Mouse (Mus musculus) myocyte (in vitro differentiated cells): ENCODE data around the gene Mrpl58. TPM values are rescaled to one million over a fixed set of nuclear protein-coding genes. Genes with fewer than 3 reads are reported as not detected.

Experiments
- H3K27me3 ChIP-seq: one replicate; pipeline ENCODE4 v1.6.1; 2011; ENCODE audit not compliant: control insufficient read depth, insufficient read depth, insufficient read length
- H3K36me3 ChIP-seq: one replicate; pipeline ENCODE4 v1.6.1; 2011; ENCODE audit not compliant: control insufficient read depth, insufficient read depth
- H3K4me2 ChIP-seq: one replicate; pipeline ENCODE4 v1.6.1; 2011; ENCODE audit warnings: low read depth, control low read depth
- H3K4me3 ChIP-seq: one replicate; pipeline ENCODE4 v1.5.1; 2011; ENCODE audit warnings: mild to moderate bottlenecking, control low read depth, moderate library complexity
- H3K79me2 ChIP-seq: one replicate; pipeline ENCODE4 v1.6.1; 2011; ENCODE audit not compliant: control insufficient read depth, insufficient read depth
- H3ac ChIP-seq: one replicate; pipeline ENCODE4 v1.6.1; 2011; ENCODE audit not compliant: control insufficient read depth, insufficient read length
- CEBPB ChIP-seq: IDR thresholded peaks from 2 replicates; pipeline ENCODE4 v1.6.1; 2011; ENCODE audit warnings: mild to moderate bottlenecking, moderate library complexity; ENCODE audit not compliant: poor library complexity, insufficient read depth, severe bottlenecking
- E2F4 ChIP-seq: IDR thresholded peaks from one replicate; pipeline ENCODE4 v1.6.1; 2011; ENCODE audit warnings: mild to moderate bottlenecking, control low read depth, moderate library complexity; ENCODE audit not compliant: insufficient read depth
- MAX ChIP-seq: IDR thresholded peaks from one replicate; pipeline ENCODE4 v1.6.1; 2011; ENCODE audit warnings: low read depth, mild to moderate bottlenecking, control low read depth
- MYOD1 ChIP-seq, 3 experiments: IDR thresholded peaks; one replicate each; pipeline ENCODE4 v1.6.1; 2011; ENCODE audit warnings: control low read depth in 2 of 3, low read depth in 2 of 3, mild to moderate bottlenecking in 2 of 3, moderate library complexity in 1 of 3; ENCODE audit not compliant: insufficient read length in 2 of 3, control insufficient read depth in 1 of 3
- MYOG ChIP-seq, 3 experiments: IDR thresholded peaks; one replicate each; pipeline ENCODE4 v1.6.1; 2011; ENCODE audit warnings: control low read depth in 2 of 3, low read depth in 2 of 3, mild to moderate bottlenecking in 2 of 3; ENCODE audit not compliant: insufficient read length in 2 of 3, control insufficient read depth in 1 of 3, insufficient read depth in 1 of 3
- POLR2A ChIP-seq: IDR thresholded peaks from one replicate; pipeline ENCODE4 v1.6.1; 2011; ENCODE audit warnings: low read depth, mild to moderate bottlenecking, control low read depth, moderate library complexity; ENCODE audit not compliant: insufficient read length
- POLR2AphosphoS2 ChIP-seq: IDR thresholded peaks from one replicate; pipeline ENCODE4 v1.6.1; 2011; ENCODE audit warnings: low read depth, control low read depth; ENCODE audit not compliant: insufficient read length
- REST ChIP-seq: IDR thresholded peaks from one replicate; pipeline ENCODE4 v1.6.1; 2011; ENCODE audit warnings: mild to moderate bottlenecking, control low read depth, moderate library complexity; ENCODE audit not compliant: insufficient read depth, insufficient read length
- SRF ChIP-seq: IDR thresholded peaks from one replicate; pipeline ENCODE4 v1.6.1; 2011; ENCODE audit warnings: low read depth; ENCODE audit not compliant: control insufficient read depth, insufficient read length
- TCF12 ChIP-seq: IDR thresholded peaks from one replicate; pipeline ENCODE4 v1.6.1; 2011; ENCODE audit warnings: mild to moderate bottlenecking, control low read depth; ENCODE audit not compliant: poor library complexity, insufficient read depth, severe bottlenecking
- TCF3 ChIP-seq: IDR thresholded peaks from one replicate; pipeline ENCODE4 v1.6.1; 2011; ENCODE audit warnings: low read depth, control low read depth; ENCODE audit not compliant: insufficient read length
- USF1 ChIP-seq: IDR thresholded peaks from one replicate; pipeline ENCODE4 v1.6.1; 2011; ENCODE audit warnings: low read depth, mild to moderate bottlenecking, control low read depth, moderate library complexity
- polyA plus RNA-seq: library from polyadenylated mRNA; unstranded; fragments of >200 nt; fragmentation: generic; extraction: Trizol; gene quantifications from one replicate; pipeline ENCODE4 v1.2.1, GENCODE M21; 2012; ENCODE audit warnings: missing spikeins

The Mrpl58 gene
- polyA plus RNA-seq, 1 experiment, result 201 TPM

DNA sequence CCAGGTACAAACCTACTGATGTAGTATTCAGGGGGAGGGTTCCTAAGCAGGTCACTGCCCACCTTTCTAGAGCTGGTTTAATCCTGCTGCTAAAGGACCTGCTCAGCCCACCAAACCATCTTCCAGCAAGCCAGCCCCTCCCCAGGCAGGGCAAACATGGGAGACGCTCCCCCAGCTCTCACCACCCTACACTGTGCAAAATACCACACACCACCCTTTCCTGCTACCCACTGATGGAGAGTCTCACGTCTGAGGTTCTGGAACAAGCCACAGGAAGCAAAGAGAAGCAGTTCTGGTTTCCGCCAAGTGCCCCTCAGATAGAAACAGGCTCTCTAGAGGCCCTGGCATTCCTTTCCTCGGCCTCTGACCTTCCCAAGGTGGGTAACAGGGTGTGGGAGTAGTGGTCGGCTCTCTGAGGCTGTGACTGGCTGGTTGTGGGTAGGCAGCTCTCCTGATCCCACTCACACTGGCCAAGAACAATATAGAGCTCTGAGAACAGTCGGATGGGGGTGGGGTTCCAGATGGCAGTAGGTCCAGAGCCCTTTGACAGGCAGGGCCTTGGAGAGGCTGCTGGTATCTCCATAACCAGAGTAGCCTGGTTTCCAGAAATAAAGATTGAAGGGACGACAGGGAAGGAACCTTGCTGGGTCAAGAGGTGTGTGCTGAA is 37.4 kb upstream of the Mrpl58 start:
- peak overlapping the region; percentile 79 for H3K4me3 ChIP-seq

DNA sequence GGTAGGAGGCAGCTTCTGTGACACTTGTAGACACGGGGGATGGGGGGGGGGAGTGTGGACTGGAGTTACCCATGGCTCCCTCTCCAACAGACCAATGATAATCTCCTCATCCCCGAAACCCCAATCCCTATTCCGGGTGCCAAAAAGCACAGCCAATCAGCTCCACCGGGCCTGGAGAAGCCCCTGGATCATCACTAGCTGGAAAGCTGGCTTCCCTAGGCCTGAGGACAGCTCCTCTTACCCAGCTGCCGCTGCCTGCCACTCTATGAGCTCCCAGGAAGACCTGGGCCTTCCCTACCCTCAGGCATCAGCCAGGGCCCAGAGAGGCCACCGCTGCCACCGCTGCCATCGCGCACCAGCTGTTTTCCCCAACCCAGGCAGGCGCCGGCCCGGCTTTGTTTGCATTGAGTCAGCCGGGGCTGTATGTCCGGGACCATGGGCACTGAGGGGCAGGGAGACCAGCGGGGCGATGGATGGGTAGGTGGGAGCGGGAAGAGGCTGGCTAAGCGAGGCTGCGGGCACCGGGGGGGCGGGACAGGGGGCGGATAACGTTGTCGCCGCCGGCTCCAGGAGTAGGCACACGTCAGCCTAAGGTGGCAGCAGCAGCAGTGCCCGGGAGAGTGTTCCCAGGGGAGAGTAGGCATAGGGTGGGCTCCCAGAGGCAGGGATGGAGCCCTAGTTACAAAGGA is 36.7 kb upstream of the Mrpl58 start:
- H3K36me3 ChIP-seq, result no peaks in the 10 kb centered on the region
- H3ac ChIP-seq, result peak overlapping the region; percentile 41
- H3K79me2 ChIP-seq, result peaks cover 13% of the 10 kb centered on the region
- TF ChIP-seq TCF12 (no peak), POLR2A (no peak), TCF3 (no peak), MYOG (IDR thresholded peaks at IDR 0.05; ENCODE audit: control insufficient read depth in 1 of 3, insufficient read depth in 1 of 3, insufficient read length in 2 of 3, low read depth in 2 of 3) (peak in 2 of 3 experiments; percentile 31 to 54), MAX (no peak), USF1 (no peak), POLR2AphosphoS2 (peak; percentile 17), MYOD1 (IDR thresholded peaks at IDR 0.05; ENCODE audit: control insufficient read depth in 1 of 3, insufficient read length in 2 of 3, low read depth in 2 of 3) (peak in 2 of 3 experiments; percentile 34 to 59), CEBPB (no peak), SRF (no peak), E2F4 (no peak), REST (no peak)
- H3K4me2 ChIP-seq, result peak overlapping the region; percentile 70
- H3K4me3 ChIP-seq, result peak overlapping the region; percentile 79
- no peaks in the 10 kb centered on the region for H3K27me3 ChIP-seq

More for the DNA sequence above, 37.4 kb upstream of the Mrpl58 start:
- peak overlapping the region; percentile 41 for H3ac ChIP-seq
- no peak for TF ChIP-seq TCF3
- TF ChIP-seq MYOD1 (IDR thresholded peaks at IDR 0.05; ENCODE audit: control insufficient read depth in 1 of 3, insufficient read length in 2 of 3, low read depth in 2 of 3), result no peak
- no peak for TF ChIP-seq MYOG (IDR thresholded peaks at IDR 0.05; ENCODE audit: control insufficient read depth in 1 of 3, insufficient read depth in 1 of 3, insufficient read length in 2 of 3, low read depth in 2 of 3)
- TF ChIP-seq USF1, result no peak
- TF ChIP-seq TCF12, result no peak
- TF ChIP-seq SRF, result no peak
- TF ChIP-seq E2F4, result no peak
- no peak for TF ChIP-seq MAX
- no peak for TF ChIP-seq REST
- TF ChIP-seq CEBPB, result no peak
- no peak for TF ChIP-seq POLR2AphosphoS2
- no peaks in the 10 kb centered on the region for H3K36me3 ChIP-seq
- peaks cover 13% of the 10 kb centered on the region for H3K79me2 ChIP-seq
- H3K4me2 ChIP-seq, result peak overlapping the region; percentile 70
- no peaks in the 10 kb centered on the region for H3K27me3 ChIP-seq

DNA sequence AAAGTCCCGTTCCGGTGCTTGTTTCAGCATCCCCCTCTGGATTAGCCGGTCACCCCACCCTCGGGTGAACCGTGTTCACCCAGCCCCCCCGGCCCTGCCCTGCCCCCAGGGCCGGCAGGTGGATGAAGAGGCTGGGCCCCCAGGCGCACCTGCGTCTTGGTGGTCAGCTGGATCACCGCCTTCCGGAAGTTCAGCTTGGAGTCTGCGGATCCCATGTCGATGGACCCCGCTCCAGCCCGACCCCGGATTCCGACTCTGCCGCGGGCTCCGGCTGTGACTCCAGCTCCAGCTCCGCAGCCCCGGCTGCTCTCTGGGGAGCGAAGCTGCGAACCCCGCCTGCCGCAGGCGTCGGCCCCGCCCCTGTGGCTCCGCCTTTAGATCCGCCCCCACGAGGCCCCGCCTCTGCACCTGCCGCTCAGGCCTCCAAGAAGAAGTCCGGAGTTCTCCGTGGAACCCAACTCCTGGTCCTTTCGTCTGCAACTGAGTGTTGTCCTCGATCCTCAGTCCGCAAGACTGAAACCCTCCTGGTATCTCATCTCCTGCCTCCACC is 36.1 kb upstream of the Mrpl58 start, which contains the start of gene Hid1:
Gene Hid1, minus strand, starts transcription at position 362 of the 550 bp plus-strand sequence.
- H3ac ChIP-seq, result peak within 1 kb of the TSS; percentile 41
- H3K4me3 ChIP-seq, result peak within 1 kb of the TSS; percentile 79
- no peaks in the 10 kb centered on the region for H3K36me3 ChIP-seq
- peak; percentile 84 for TF ChIP-seq POLR2AphosphoS2
- TF ChIP-seq TCF3, result no peak
- no peak for TF ChIP-seq E2F4
- TF ChIP-seq POLR2A, result peak; percentile 93
- peak; percentile 36 for TF ChIP-seq SRF
- no peak for TF ChIP-seq TCF12
- no peak for TF ChIP-seq MAX
- no peak for TF ChIP-seq REST
- TF ChIP-seq MYOD1 (IDR thresholded peaks at IDR 0.05; ENCODE audit: control insufficient read depth in 1 of 3, insufficient read length in 2 of 3, low read depth in 2 of 3), result peak in 2 of 3 experiments; percentile 84 to 87
- TF ChIP-seq CEBPB, result no peak
- TF ChIP-seq USF1, result no peak
- peak; percentile 53 to 83 (median 74) for TF ChIP-seq MYOG (IDR thresholded peaks at IDR 0.05; ENCODE audit: control insufficient read depth in 1 of 3, insufficient read depth in 1 of 3, insufficient read length in 2 of 3, low read depth in 2 of 3)
- peaks cover 13% of the 10 kb centered on the region for H3K79me2 ChIP-seq
- peak within 1 kb of the TSS; percentile 70 for H3K4me2 ChIP-seq
- H3K27me3 ChIP-seq, result no peaks in the 10 kb centered on the region

DNA sequence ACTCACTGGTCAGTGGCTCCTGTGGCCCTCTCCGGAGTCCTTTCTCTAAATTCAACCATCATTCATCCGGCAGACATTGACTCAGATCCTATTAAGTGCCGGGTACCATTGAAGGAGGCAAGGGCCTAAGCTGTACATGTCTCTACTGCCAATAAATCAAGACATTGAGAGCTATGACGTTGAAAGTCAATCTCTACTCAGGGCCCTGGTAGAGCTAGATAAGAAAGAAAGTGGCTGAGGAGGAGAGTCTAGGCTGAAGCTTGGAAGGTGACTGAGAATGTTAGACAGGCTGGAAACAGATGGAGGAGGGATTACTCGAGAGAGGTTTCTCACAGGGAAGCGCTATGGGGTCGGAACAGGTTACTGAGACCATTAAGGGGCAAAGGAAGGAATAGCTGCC is 33.2 kb upstream of the Mrpl58 start:
- H3K27me3 ChIP-seq, result no peaks in the 10 kb centered on the region
- peaks cover 4% of the 10 kb centered on the region for H3K79me2 ChIP-seq
- no peaks in the 10 kb centered on the region for H3K36me3 ChIP-seq

DNA sequence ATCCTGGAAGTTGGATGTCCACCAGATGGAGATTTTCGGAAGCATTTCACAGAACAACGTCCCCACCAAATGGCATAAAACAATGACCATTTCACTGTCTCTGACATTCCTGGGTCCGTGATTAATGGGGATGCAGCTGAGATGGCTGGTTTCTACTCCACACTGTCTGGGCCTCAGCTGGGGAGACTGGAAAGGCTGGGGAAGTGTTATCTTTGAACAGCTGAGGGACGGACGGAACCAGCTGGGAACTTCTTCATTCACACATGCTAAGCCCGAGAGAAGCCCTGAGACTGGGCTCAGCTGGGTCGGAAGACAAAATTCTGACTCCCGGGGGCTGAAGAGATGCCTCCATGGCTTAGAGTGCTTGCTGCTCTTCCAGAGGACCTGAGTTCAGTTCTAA is 32.2 kb upstream of the Mrpl58 start:
- no peaks in the 10 kb centered on the region for H3K79me2 ChIP-seq
- H3ac ChIP-seq, result no peak overlapping the region
- no peak overlapping the region for H3K4me2 ChIP-seq
- TF ChIP-seq MYOG (IDR thresholded peaks at IDR 0.05; ENCODE audit: control insufficient read depth in 1 of 3, insufficient read depth in 1 of 3, insufficient read length in 2 of 3, low read depth in 2 of 3), result peak in 1 of 3 experiments; percentile 37
- no peak for TF ChIP-seq TCF12
- peak in 2 of 3 experiments; percentile 63 to 70 for TF ChIP-seq MYOD1 (IDR thresholded peaks at IDR 0.05; ENCODE audit: control insufficient read depth in 1 of 3, insufficient read length in 2 of 3, low read depth in 2 of 3)
- TF ChIP-seq MAX, result no peak
- no peak overlapping the region for H3K4me3 ChIP-seq
- H3K27me3 ChIP-seq, result no peaks in the 10 kb centered on the region
- H3K36me3 ChIP-seq, result no peaks in the 10 kb centered on the region

More for the DNA sequence above, 33.2 kb upstream of the Mrpl58 start:
- H3K4me2 ChIP-seq, result no peak overlapping the region
- H3K4me3 ChIP-seq, result no peak overlapping the region
- no peak overlapping the region for H3ac ChIP-seq
- TF ChIP-seq USF1 (no peak), CEBPB (no peak), TCF3 (no peak), MAX (no peak), E2F4 (no peak), POLR2AphosphoS2 (no peak)
